Mouse (Mus musculus) myocyte (in vitro differentiated cells): ENCODE results near the gene Samhd1.

Experiments used
- E2F4 ChIP-seq: IDR thresholded peaks from one replicate; pipeline ENCODE4 v1.6.1; 2011; ENCODE audit warnings: mild to moderate bottlenecking, control low read depth, moderate library complexity; ENCODE audit not compliant: insufficient read depth
- POLR2A ChIP-seq: IDR thresholded peaks from one replicate; pipeline ENCODE4 v1.6.1; 2011; ENCODE audit warnings: low read depth, mild to moderate bottlenecking, control low read depth, moderate library complexity; ENCODE audit not compliant: insufficient read length
- POLR2AphosphoS2 ChIP-seq: IDR thresholded peaks from one replicate; pipeline ENCODE4 v1.6.1; 2011; ENCODE audit warnings: low read depth, control low read depth; ENCODE audit not compliant: insufficient read length
- TCF12 ChIP-seq: IDR thresholded peaks from one replicate; pipeline ENCODE4 v1.6.1; 2011; ENCODE audit warnings: mild to moderate bottlenecking, control low read depth; ENCODE audit not compliant: poor library complexity, insufficient read depth, severe bottlenecking
- USF1 ChIP-seq: IDR thresholded peaks from one replicate; pipeline ENCODE4 v1.6.1; 2011; ENCODE audit warnings: low read depth, mild to moderate bottlenecking, control low read depth, moderate library complexity

DNA sequence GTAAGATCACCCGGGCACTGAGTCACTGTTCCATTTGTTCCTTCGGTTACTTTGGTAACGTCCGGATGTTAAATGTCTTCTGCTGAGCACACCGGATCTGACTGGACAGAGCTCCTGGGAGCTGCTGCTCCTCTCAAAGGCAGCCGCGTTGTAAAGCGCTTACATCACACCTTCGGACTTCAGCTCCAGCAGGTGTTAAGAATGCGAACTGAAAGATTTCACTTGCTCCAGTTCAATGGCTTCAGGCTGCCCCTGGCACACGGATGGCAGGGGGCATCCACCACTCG lies 34.8 kb downstream of the Samhd1 start:
- TF ChIP-seq POLR2A (no peak), TCF12 (no peak), POLR2AphosphoS2 (no peak), USF1 (no peak), E2F4 (no peak)
